Mouse (Mus musculus): ENCODE measurements around the gene Rap2b.

The Rap2b gene

DNA sequence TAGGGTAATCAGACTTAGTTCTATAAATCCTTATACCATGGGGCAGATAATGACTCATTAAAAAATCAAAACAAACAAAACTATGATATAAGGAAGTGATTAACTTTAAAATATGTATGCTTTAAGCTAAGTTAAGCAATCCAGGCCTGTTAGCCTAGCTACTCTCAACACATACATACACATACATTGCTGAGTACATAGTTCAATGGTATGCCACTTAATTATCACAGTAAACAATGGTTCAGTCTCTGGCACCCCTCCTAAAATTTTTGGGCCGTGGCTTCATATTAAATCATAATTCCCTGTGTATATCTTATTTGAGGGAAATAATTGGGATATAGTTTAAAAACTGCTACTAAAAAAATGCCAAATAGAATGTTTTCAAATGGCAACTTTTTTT lies at the start of gene Rap2b:
TSS of gene Rap2b (plus strand) at position 301 of the 400 bp plus-strand sequence.
- DNase-seq: no peak

- no peak for DNase-seq
These were observed 46.4 kb upstream of the Rap2b start for GRCm38 (mm10) chr3:61315002-61315401.

DNA sequence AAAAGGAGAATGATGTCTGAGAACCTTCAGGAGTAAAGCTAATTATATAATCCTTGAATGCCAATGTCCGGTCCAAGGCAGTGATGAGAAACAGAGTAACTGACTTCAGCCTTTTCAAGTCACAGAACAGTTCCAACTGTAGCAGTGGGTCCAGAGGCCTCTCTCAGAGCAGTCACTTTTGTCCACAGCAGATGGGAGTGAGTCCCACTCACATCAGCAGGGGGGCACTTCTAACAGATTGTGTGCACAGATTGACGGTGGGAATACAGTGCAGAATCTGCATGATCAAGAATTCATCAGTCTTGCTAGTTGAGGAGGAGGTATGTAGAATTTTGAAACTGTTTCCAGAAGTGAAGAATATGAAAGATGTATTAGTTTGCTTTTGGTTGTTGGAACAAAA lies 41.4 kb upstream of the Rap2b start:
- DNase-seq: no peak

GRCm38 (mm10) chr3:61321632-61322031 lies 39.8 kb upstream of the Rap2b start:
- no peak for DNase-seq

DNA sequence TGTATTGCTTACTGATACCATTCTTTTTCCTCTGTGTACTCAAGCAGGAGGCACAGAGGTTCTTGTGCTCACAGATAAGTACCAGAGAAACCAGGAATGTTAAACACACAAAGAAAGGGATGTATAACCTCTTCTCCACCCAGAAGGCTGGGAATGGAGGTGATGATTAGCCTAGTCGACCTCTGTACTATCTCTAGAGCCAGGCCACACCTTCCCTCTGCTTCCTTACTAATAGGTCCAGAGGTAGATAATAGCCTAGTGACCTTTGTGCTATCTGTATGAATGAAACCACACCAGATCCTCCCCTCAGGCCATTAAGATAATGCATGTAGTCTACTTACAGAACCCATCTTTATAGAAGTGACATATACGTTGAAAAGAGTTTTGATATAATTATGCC lies 25.2 kb upstream of the Rap2b start:
- DNase-seq: peak; percentile 74

DNA sequence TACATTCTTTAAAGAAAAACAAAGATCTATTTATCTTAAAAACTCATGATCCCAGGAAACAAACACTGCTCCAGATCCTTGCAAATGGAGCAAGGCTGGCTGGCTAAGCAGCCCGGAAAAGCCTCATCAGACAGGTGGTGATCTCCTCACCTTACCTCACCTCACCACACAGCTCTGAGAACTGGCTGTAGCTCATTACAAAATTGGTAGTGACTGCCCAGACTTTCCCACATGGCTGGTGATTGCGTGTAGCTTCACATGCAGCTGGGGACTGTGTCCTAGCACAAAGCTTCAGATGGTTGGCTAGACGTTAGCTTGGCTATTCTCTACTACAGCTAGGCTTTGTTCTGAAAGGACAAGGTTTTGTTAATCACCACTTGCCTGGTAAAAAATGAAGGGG lies 24.2 kb upstream of the Rap2b start:
- no peak for DNase-seq

DNA sequence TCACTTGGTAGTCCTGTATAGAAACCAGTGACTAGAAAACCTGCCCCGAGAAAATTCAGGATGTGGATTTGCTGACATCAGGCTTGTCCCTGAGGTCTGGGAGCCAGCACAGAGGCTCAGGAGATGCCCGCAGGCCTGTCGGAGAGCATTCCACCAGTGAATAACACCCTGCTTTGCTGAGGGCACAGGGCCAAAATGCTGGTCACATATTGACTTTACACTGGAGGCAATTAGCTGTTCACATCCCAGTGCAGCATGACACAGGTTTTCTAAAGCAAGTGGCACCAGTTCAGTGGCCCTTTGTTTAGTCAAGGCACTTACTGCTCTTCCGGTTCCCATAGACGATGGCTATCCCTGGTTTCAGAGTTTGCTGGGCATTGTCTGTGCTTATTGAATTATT lies 21.1 kb upstream of the Rap2b start:
- DNase-seq: peak; percentile 79

DNA sequence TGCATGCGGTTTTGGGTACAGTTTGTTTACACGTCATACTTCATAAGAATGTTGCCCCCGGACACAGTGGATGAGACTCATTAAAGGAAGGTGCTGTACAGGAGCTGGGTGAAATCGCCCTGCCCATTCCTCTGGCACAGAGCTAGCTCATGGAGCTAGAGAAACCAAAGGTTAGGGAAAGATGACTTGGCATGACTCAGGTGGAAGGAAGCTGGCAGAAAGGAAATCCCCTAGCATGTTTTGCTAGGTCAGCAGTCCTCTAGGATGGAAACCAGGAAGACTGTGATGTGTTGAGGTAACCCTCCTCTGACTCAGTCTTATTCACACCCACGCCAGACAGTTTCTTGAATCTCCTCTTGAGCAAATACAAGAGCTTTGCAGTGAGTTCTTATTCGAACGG lies 17.4 kb upstream of the Rap2b start:
- DNase-seq: no peak

DNA sequence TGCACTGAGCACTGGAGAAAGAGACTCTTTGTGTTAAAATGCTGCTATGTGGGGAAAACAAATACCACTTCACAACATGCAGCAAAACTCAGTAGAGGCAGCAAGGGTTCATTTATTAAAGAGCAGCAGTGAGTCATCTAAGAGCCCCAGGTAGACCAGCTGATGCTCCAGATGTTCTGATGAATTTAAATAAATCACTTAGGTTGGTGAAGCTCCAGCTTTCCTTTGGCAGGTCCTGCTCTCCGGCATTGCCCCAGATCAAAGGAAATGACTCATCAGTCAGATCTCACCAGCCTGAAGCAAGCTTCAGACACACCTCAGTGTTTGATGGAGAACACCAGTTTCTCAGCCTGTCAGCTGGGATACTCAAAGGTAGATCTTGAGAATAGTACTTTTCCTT lies 15.8 kb upstream of the Rap2b start:
- no peak for DNase-seq

DNA sequence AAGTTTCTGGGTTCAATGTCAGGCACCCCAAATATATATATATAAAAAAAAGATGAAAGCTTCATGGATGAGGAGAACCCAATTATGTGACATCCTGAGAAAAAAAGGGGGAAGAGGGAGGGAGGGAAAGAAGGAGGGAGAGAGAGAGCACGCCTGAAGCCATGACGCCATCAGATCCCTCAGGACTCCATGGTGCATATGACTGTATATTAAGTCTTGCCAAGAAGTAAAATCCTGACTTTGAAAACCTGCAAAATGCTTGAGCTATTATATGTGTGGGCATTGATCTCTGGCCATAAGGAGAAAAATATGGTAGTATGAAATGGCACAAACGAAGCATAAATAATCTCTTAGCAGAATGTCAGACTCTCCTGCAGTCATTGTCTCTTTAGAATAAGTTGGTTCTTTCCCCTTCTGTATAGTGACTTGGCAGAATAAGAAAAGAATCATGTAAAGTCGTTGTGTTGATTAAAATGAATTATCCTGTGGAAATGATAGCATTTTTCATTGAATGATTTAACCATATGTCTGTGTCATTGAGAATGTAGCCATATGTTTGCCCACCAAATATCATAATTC lies 13.3 kb upstream of the Rap2b start:
- no peak for DNase-seq

- DNase-seq: no peak
These were observed 12.0 kb upstream of the Rap2b start for GRCm38 (mm10) chr3:61349433-61349832.

DNA sequence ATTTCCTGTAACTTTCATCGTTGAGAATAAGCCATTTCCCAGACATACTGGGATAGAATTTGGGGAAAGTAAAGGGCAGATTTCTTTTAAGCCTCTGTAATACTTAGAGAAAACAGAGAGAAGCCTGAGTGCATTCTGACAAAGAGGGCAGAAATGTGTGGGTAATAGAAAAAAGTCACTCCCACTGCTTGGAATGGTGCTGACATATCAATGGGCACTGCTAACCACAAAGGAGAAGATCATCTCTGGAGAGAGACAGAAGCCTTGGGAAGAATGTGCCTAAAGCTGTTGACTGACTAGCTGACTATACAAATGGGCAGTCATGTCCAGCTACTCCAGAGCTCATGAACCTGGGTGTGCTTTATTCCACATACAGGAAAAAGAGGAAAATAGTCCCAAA lies 6.0 kb upstream of the Rap2b start:
- no peak for DNase-seq

DNA sequence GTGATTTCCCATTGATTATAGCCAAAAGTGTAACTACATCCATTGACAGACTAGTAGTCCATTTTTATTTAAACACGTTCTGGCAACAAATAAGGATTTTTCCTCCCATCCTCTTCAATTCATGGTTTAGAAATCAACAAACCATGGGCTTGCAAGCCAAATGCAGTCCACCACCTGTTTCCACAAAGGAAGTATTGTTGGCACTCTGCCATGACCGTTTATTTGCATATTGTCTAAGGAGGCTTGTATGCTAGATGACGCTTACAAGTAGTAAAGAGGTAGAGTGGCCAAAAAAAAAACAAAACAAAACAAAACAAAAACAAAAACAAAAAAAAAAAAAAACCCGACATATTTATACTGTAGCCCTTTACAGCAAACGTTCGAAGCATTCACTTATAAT lies 3.3 kb upstream of the Rap2b start:
- DNase-seq: no peak

- DNase-seq: no peak
These were observed 2.6 kb upstream of the Rap2b start for GRCm38 (mm10) chr3:61358756-61359293.

DNA sequence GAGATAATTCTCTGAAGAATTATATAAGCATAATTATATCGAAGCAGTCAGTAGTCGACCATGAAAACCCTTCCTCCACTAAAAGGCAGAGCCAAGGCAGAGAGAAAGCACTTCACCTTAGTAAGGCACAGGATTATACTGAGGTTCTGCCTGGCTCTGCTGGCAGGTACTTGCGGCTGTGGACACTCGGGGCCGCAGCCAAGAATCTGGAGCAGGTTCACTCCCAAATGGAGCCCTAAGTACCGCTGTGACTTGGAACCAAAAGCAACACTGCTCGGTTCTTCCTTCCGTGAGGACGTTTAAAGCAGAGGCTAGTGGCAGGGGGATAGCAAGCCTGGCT lies 1.4 kb downstream of the Rap2b start:
- DNase-seq: no peak

DNA sequence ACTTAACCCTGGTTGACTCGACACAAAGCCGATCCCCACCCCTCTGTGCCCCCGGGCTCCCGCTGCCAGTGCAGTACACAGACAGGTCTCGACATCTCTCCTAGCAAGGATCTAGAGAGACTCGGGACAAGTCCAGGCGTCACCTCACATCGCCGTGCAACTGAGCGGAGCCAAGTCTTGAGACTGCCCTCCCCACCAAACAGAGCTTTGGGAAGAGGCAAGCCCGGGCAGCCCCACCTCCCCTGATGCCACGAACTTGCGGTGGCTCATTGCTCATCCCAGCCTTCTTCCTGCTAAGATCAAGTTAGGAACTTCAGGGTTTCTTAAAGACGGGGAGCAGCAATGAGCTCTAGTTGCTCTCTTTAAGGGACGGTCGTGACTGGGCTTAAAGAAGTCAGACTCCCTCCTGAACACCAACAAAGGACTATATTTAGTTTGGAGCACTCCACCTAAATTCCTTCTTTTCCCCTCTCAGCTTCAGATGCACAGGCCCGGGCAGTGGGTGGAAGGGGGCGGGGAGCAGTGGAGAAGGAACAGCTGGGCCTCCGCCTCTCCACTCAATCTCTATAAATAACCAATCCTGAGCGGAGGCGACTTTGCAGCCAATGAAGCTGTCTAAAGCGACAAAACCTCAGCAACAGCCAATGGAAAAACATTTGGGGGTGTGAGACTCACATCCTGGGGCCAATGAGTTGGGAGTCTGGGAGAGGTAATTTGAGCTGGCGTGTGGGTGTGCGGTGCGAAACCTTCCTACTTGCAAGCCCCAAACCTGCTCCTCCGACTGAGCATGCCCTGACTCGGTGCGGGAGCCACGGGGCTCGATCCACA lies 1.9 kb downstream of the Rap2b start:
- peak; percentile 96 for DNase-seq

DNA sequence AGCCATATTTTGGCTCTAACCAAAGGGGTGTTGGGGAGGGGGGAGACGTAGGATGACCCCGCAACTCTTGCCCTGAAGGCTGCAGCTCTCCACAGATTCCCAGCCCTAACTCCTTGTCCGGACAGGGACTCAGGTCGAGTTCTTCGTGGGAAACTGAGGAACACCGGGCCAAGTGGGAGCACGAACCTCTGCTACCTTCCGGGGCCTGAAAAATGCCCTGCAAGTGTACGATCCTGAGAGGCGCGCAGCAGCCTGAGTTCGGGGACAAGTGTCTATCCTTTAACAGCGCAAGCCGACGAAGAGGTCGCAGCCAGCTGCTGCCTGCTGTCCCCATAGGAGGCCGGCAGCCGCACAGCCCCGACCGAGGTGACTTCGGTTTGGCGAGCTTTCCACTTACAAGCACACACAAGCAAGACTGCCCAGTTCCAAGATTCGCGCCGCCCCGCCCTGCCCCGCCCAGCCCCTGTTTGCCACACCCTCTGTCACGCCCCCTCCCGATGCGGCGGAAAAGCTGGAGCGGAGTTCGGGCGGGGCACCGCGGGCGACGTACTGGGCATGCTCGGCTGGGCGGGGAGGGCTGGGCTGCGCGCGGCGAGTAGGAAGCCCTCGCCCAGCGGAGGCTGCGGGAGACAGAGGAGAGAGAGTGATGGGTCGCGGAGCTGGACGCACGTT lies 2.7 kb downstream of the Rap2b start:
- DNase-seq: peak; percentile 90

DNA sequence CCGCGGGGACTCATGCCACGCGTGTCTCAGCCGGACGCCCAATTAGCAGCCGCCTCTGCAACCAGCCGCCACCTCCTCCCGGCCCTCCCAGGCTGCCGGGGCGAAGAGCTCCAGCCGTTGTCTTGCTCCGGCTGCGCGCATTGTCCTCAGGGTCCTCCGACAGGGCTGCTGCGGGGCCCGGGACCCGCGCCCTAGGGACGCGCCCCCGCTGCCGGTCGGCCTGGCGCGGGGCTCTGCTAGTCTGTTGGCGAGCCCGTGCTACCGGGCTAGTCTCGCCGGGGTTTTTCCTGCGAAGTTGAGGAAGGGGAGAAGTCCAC lies 3.2 kb downstream of the Rap2b start:
- no peak for DNase-seq

DNA sequence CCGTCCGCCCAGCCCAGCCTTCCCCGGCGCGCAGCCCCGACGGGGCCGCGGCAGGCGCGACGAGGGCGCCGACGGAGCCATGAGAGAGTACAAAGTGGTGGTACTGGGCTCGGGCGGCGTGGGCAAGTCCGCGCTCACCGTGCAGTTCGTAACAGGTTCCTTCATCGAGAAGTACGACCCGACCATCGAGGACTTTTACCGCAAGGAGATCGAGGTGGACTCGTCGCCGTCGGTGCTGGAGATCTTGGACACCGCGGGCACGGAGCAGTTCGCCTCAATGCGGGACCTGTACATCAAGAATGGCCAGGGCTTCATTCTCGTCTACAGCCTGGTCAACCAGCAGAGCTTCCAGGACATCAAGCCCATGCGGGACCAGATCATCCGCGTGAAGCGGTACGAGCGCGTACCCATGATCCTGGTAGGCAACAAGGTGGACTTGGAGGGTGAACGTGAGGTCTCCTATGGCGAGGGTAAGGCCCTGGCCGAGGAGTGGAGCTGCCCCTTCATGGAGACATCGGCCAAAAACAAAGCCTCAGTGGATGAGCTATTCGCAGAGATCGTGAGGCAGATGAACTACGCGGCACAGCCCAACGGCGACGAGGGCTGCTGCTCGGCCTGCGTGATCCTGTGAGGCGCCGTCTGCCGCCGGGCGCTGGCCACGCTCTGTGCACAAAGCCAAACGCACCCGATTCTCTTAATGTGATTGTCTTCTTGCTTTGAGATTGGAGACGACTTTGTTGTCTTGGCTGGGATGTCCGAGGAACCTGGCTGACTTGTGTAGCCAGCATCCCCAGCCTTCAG lies 3.7 kb downstream of the Rap2b start:
- peak; percentile 20 for DNase-seq

DNA sequence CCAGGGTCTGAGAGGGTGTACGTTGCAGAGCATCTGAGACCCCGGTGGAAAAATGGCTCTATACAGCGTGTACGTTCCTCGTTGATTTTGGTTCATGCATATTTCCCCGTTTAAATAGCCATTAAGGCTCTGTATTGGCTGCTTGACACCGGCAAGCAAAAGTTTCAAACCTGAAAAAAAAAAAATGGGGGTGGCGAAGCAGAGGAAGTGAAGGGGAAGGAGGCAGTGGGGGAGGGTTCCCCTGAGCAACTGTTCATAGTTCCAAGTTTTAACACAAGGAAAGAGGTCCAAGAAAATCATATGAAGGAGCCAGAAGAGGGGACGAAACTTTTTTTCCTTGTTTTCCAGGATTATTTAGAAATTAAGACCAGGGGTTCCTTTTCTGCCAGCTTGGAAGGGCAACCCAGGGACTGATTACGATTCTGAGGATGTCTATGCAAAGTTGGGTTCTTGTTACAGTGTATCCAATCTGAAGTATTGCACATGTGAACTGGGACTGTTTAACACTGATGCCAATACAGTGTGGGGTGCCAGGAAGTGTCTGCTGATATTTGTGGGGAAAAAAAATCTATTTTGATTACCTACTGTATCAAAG lies 4.4 kb downstream of the Rap2b start, which contains the start of gene B430305J03Rik:
TSS of gene B430305J03Rik (minus strand) at position 173 of the 595 bp plus-strand sequence.
- peak; percentile 4 for DNase-seq

DNA sequence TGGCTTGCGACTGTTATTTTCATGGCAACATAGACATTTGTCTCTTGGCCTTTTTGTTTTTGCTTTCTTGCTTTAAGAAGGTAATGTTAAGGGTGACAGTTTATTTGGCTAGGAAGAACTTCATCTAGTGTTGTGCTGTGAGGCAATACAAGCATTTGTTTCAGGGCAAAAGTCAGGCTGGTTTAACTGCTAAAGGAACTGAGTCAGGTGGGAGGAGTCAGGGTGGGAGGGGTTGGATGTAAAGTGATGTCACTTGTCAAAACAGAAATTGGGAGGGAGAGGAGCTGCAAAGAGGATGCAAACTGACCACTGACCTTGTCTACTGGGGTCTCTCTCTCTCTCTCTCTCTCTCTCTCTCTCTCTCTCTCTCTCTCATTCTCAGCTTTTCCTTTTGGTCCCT lies 7.0 kb downstream of the Rap2b start:
- no peak for DNase-seq

- DNase-seq: no peak
These were observed 14.6 kb downstream of the Rap2b start for GRCm38 (mm10) chr3:61376001-61376400.

DNA sequence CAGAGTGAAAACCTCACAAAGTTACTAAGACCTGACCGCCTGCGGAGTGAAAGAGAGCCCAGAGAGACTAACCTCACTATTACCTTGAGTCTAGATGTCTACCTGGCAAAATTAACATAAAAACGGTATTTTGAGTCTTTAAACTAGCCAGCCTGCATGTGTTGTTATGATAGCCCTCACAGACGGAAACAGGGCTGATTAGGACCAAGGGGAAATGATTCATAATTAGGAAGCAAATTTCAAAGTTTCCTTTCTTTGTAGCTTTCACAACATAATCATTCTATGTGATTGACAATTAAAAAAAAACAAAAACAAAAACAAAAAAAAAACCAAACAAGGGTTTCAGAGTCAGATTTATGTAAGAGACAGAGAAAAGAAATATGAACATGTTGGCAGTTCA lies 24.9 kb downstream of the Rap2b start:
- no peak for DNase-seq

Data from kidney, adult 9 months (tissue).